Mouse (Mus musculus) activated CD4-positive, CD25-positive, alpha-beta regulatory T cell, adult 4 months (primary cell): ENCODE results near the gene 9630041A04Rik. TPM values are rescaled to one million over a fixed set of nuclear protein-coding genes. Genes with fewer than 3 reads are reported as not detected.

Experiments
- ATAC-seq: one replicate; pipeline ENCODE4 v1.8.0; 2017
- polyA plus RNA-seq, 2 experiments: library from polyadenylated mRNA; unstranded; fragments of 100-300 nt; shearing (Covaris generic); gene quantifications; one replicate each; pipeline ENCODE4 v1.2.1; 2017

Gene 9630041A04Rik
- polyA plus RNA-seq, 2 experiments from 2014 or later: not detected

DNA sequence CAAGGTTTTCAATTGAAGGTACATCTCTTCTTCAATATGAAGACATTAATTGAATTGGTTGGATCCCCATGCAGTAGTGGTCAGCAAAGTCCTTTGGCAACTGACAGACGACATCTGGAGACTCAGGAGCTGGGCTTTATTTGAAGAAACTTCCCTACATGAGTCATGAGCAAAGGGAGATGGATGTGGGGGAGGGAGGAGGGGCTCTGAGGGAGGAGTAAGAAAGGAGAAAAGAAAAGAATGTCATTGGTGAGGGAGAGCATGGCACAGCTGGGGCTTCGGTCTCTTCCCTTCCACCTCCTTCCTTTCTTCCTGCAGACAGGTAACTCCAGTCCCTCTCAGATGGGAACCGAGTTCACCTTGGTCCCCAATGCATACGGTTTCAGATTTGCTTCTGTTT lies 61.2 kb downstream of the 9630041A04Rik start:
- ATAC-seq: no peak

DNA sequence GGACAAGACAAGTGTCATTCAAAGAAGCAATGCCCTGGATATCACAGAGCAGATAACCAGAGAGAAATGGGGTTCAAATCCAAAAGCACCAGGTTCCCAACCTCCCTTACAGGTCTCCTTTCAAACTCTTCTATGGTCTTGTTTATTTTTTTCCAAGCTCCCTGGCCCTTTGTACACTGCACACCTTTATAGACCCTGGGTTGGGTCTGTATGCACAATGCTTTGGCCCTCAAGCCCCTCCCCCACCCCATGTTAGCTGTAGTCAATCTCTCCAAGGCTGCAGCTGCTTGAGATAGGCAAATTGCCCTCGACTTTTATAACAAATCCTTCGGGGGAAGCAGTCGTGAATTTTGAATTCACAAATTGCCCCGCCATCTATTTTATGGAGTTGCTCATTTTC lies 63.2 kb downstream of the 9630041A04Rik start:
- ATAC-seq: no peak

DNA sequence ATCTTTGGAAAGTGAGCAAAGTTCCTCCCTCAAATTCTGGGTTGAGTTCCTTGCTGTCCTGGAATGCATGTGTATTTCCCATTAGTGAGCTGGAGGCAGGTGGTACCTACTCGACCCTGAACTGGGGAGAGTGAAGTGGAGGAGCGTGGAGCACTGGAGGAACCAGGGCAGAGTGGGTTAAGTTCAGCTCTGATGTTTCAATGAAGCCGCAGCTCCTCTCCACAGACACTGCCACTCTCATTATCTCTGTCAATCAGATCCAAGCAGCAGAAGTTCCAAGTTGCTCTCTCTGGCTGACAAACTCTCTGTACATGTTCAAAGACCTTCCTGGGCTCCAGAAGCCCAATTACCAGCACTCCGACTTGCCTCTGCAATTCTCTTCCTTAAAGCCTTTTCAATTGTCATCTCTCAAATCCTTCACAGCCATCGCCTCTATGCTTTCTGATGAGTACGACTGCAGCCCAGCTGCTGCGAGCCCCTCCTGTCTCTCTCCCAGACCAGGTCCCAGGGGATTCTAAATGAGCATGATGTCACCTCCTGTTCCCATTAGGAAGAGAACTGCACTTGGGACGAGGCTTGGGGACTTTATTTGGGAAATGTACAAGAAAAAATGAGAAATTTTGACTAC lies 72.4 kb downstream of the 9630041A04Rik start:
- ATAC-seq: no peak

DNA sequence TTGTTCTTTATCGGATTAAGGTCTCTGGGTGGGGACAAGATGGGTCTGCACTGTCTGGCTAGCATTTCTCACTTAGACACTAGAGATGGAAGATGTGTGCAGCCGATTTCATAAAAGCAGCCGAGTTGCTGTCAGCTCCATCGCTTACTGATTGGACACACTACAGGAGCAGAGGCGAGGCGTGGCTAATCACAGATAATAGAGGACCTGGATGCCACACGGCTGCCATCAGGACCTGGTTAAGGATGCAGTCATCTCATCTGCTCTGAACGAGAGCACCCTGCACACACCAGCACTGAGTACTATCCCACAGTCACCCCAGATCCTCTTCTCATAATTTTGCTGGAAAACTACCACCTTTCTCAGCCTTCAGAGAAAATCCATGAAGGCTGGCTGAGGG lies 73.2 kb downstream of the 9630041A04Rik start:
- ATAC-seq: no peak

DNA sequence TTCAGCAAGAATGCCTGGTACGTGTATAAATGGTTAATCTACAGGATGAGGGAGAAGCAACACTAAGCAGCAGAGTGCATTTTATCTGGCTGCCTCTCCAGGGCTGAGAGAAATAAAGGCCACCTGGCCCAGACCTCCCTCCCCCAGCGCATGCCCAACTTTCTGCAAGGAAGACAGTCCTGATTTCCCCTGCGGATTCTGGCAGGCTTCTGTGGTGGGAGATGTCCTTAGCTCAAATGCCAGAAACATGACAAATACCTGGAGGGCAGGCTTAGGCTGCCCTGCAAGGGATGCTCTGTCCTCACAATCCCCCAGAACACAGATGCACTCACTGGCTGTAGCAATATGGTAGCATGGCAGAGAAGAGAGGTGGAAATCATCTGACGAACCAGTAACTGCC lies 76.4 kb downstream of the 9630041A04Rik start:
- ATAC-seq: no peak

DNA sequence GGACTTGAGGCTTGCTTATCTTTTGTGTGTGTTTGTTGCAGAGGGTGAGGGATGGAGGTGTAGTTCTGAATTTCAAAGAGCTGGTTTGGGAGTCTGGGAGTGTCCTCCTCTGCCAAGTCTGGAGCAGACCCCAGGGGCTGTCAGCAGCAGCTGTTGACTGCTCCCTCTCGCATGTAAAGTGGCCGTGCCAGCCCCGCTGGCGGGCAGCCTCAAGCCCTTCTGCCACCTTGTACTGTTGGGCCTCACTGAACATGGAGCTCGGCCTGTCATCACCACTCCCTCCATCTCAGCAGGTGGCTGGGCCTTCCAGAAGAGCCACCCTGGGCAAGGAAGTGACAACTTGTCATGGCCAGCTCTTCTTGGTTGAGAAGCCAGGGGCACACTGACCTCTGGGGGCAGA lies 77.4 kb downstream of the 9630041A04Rik start:
- ATAC-seq: no peak

DNA sequence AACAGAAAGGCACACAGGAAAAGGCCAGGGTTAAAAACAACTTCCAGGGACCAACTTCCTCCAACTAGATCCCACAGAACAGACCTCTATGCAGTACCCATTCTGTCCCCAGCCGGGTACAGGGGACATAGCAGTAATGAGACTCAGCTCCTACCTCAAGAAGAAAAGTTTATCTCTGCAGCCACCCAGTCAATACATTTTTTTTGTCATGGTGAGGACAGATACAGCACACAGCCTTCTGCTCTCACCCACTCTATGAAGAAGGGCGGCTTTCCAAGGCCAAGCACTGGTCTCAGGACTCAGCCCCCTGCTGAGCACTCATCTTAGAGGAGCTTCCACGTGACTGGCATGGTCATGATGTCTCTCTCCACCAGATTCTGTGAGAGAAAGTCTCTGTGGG lies 78.5 kb downstream of the 9630041A04Rik start:
- no peak for ATAC-seq

DNA sequence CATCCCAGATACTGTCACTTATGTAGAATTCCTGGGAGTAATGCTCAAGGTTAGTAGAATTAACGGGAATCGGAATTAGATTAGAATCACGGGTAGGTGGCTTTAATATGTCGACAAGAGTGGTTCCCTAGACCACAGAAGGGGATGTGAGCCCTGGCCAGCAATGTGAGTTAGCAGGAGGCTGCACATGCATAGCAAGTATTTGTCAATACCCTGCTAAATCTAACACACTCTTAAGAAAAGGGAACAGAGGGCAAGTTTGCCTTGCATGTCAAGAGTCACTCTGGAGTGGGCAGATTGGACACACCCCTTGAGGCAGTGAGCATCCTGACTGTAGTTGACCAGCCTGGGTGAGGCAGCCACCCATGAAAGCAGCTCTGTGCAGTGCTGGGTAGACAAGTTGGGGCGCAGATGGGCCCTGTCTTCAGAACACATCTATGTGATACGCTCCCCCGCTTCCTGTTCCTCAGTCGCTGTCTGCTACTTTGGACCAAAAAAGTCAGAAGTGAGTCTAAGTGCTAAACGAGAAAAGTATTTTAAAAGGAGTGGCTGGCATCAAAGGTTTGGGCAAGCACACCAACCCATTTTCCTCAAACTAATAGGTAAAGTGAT lies 80.5 kb downstream of the 9630041A04Rik start:
- ATAC-seq: no peak

DNA sequence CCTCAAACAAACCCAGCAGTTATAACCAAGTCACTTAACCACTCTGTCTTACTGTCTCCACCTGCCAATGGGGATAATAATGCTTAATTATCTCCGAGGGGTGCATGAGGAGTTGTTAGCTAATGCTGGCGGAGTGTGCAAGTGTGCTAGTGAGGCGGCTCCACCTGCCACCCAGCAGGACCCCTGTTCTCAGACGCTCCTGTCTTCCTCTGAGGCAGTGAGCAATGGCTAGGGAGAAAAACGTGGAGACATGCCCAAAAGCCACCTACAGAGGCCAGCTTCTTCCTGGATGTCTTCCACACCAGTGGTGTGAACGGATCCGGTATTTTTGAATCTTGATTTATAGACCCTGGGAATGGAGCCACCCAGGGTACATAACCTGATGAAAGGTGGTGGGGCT lies 83.7 kb downstream of the 9630041A04Rik start:
- ATAC-seq: no peak

DNA sequence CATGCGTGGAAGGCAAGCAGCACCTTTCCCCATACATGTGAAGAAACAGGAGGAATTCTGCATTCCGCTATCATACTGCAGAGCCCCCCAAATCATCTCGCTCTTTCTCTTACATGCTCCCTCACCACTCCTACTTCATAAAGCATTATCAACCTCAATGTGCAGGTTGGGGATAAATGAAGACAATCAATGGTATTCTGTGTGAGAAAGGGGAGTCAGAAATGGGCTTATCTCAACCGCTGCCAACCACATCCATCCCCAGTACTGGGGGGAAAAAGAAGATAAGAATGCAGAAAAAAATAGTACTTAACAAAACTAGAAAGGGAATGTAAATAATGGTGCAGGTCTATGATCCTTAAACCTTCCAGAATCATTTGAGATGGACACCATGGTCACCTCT lies 84.2 kb downstream of the 9630041A04Rik start:
- ATAC-seq: no peak

DNA sequence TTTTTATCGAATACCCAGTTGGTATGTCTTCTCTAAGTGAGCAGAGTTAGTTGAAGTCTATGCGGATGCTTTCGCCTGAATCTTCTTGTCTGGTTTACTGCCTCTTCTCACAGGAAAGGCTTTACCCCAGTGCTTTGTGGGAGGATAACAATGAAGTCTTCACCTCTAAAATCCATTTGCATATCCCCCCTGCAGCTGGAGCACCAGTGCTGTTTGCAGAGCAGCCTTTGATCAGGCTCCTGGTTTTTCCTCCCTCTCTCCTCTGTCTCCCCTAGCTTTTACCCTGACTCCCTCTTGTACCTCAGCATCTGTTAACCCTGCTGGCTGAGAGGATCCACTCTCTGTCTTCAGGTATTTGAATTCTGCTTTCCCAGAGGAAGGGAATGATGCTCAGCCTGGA lies 88.5 kb downstream of the 9630041A04Rik start:
- ATAC-seq: no peak

DNA sequence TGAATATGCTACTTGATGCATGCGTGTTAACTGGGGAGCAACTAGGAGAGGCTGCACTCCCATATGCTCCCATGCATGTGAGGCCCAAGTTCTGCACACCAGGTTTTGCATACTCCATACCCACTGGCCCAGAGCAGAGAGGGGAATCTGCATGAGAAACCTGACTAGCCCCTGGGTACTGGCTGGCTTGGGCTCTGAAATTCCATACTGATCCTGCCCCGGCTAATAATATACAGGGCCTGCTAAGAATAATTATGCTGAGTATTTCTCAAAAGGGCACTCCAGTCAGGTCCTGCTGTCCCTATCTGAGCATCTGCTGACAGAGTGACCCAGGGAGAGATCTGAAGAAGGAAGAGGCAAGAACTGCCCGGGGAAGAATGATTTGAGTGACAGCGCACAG lies 92.9 kb downstream of the 9630041A04Rik start:
- ATAC-seq: no peak

DNA sequence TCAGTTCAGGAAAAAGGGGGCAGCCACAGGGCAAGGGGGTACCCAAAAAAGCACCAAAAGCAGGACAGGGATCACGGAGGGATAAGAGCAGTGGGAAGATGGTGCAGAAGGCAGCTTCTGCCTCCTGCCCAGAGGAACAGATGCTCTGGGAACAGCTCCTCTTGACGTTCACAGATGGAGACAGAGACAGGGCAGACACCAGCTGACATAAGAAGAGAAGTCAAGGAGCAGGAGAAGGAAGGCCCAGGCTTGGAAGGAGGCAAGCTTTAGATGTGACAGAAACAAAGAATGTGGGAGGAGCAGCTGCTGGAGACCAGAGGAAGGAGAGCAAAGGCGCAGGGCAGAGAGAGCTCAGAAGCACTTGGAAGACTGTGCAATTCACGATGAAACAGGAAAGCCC lies 94.6 kb downstream of the 9630041A04Rik start:
- no peak for ATAC-seq

DNA sequence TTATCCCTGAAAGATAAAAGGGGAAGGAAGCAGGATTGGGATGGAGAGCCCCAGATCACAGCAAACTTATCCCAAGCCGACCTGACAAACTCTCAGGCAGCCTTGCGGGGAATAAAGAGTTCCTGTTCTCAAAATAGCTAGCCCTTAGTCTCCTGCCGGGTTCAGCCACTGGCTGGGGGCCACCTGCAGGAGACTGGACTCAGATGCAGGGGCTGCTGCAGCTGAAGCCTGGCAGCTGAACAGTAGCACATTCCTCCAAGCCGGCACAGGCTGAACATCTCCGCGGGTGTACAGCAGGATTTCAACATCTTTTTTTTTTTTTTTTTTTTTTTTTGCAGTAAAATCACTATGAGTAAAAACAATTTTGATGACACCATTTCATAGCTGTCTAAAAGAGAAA lies 110.2 kb downstream of the 9630041A04Rik start:
- ATAC-seq: no peak

DNA sequence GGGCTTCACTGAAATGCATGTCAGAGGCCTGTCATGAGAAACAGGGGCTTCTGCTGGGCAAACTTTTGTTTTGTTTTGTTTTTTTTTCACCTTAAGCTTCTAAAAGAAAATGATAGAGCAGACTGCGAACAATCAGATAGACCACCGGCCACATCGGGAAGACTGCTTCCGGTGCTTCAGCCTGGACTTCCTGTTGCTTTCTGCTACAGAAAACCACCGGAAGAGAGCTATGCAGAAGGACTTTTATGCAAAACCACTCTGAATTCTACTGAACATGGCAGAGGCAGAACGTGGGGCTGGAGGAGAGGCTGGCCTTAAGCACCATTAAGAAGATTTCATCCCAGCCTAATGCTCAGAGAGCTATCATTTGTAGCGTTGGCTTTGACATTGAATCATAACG lies 110.7 kb downstream of the 9630041A04Rik start:
- ATAC-seq: peak; percentile 36

DNA sequence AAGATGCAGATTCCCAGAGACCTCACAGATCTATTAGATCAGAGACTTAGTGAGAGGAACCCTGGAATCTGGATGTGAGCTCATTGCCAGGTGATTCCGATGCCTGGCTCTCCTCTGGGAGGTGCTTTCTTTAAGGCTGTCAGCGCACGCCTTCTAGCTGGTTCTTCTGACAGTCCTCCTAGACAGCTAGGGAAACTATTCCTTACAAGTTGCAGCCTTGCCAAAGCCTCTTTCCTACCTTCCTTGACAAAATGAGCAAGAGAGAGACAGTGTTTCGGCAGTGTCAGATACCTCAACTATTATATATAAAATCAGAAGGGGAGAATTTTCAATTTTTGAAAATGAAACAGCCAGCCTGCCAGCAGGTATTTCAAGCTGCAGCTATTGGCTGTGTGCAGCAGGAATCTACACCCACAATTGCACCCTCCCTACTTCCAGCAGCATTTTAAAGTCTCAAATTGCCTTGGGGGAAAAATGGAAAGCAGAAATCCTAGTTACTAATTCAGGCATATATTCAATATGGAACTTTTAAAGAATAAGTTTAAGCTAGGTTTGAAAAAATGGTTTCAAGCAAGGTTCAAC lies 115.3 kb downstream of the 9630041A04Rik start:
- no peak for ATAC-seq

DNA sequence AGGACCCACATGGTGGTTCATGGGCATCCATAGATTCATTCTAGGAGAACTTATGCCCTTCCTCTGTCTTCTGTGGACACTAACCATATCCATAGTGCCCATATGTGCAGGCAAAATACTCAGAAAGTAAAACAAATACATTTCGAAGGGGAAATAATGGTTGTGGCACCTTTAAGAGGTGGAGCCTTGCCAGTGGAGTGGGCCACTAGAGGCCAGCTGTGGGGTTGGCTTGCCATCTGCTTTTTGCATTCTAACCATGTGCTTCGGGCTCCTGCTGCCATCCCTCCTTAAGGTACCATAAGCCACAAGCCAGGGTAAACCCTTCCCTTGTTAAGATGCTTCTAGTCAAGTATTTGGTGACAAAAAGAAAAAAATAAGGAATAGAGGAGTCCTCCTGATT lies 119.5 kb downstream of the 9630041A04Rik start:
- no peak for ATAC-seq

DNA sequence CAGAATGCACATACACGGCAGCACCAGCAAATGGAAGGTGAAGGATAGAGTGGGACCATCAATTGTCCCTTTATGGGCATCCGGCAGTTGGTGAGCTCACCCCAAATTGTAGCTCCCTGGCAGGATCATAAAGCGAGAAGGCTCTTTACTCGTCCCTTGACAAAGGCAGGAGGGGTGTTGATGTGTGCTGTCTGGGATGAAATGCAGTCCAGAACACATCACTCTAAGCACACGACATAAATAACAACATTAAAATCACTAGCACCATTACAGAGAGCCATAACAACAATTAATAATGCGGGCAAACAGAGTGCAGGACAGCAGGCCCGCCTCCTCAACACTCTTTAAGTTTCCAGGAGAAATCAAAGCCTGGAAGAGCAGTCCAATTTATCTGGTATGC lies 120.7 kb downstream of the 9630041A04Rik start:
- ATAC-seq: no peak

DNA sequence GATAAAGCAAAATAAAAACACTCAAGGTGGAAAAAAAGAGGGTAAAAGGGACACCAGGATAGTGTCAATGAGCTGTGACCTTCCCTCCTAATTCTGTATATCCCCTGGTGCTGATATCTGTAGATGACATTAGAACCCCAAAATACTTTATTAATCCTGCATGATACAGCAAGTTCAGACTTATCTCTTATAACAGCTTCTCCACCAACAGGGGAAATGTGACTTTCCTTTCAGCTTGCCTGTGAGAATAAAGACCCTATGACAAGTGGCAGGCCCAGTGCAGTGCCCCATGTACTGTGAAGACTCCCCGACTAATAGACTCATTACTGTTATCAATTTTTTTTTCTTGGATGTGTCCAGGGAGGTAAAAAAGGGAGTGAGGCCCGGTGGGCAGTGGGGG lies 125.3 kb downstream of the 9630041A04Rik start:
- no peak for ATAC-seq

DNA sequence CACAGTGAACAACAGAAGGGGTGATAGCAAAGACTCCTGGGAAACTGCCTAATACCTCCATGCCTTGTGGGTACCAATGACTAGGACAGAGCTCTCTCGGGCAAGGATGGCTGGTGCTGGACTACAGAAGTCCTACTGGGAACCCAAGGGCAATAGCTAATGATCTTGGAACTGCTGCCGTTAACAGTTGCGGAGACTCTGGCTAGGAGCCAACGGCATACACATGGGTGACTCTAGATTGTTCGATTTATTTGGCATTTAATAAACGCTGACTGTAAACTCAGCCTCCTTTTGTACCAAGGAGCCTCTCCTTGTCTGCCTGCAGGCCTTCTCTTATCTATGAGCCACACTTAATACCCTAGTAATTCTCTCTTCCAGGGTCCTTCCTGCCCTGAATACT lies 128.4 kb downstream of the 9630041A04Rik start:
- no peak for ATAC-seq

DNA sequence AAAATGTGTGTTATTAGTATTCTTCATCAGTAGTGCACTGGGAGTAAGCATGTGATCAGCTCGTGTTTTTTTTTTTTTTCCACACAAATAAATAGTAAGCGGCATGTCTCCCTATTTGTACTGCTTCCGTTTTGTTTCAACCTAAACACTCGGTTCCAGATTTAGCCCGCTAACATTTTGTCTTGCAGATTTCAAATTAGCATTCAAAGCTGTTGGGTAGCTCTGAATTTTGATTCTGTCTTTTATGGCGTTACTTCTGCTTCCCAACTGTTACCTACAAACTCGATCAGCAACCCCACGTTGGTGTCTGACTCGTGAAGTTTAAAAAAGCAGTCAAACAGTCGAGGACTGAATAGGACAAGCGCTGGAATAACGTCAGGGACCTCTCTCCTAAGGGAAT lies 129.2 kb downstream of the 9630041A04Rik start:
- no peak for ATAC-seq
